Mouse (Mus musculus) intestine, postnatal 0 days (tissue): ENCODE data around the gene Sh3gl1. TPM values are rescaled to one million over a fixed set of nuclear protein-coding genes. Genes with fewer than 3 reads are reported as not detected.

Experiments used
- ATAC-seq: fragments of 200-750 bp; cut with Nextera tagmentation; 2 replicates; pipeline ENCODE4 v1.8.0; 2017; ENCODE audit warnings: mild to moderate bottlenecking, moderate TSS enrichment, moderate library complexity
- H3K27ac ChIP-seq: fragments of 300-500 bp; sonication (generic); 2 replicates; pipeline ENCODE4 v1.5.1; 2014; ENCODE audit warnings: mild to moderate bottlenecking, low read depth, low read length, moderate library complexity
- H3K27me3 ChIP-seq: fragments of 300-500 bp; sonication (generic); replicated peaks from 2 replicates; pipeline ENCODE4 v1.6.1; 2014; ENCODE audit warnings: low read length, mixed read lengths; ENCODE audit not compliant: control insufficient read depth, insufficient read depth
- H3K36me3 ChIP-seq: fragments of 300-500 bp; sonication (generic); 2 replicates; pipeline ENCODE4 v1.6.1; 2014; ENCODE audit warnings: mild to moderate bottlenecking, moderate library complexity; ENCODE audit not compliant: control insufficient read depth, insufficient read depth
- H3K4me1 ChIP-seq: fragments of 300-500 bp; sonication (generic); replicated peaks from 2 replicates; pipeline ENCODE4 v1.6.1; 2014; ENCODE audit warnings: antibody characterized with exemption, low read length, mixed read lengths; ENCODE audit not compliant: control insufficient read depth, insufficient read depth
- H3K4me2 ChIP-seq: fragments of 300-500 bp; sonication (generic); replicated peaks from 2 replicates; pipeline ENCODE4 v1.6.1; 2014; ENCODE audit warnings: low read depth, mild to moderate bottlenecking, moderate library complexity
- H3K4me3 ChIP-seq: fragments of 300-500 bp; sonication (generic); 2 replicates; pipeline ENCODE4 v1.5.1; 2014; ENCODE audit warnings: low read depth, low read length
- H3K9ac ChIP-seq: fragments of 300-500 bp; sonication (generic); 2 replicates; pipeline ENCODE4 v1.6.1; 2014; ENCODE audit warnings: mild to moderate bottlenecking, low read depth, low read length
- H3K9me3 ChIP-seq: fragments of 300-500 bp; sonication (generic); 2 replicates; pipeline ENCODE4 v1.6.1; 2016; ENCODE audit warnings: mixed run types; ENCODE audit not compliant: control insufficient read depth
- CTCF ChIP-seq: sonication (generic); IDR thresholded peaks from 2 replicates; pipeline ENCODE4 v1.5.1; 2016; ENCODE audit warnings: low read depth, mild to moderate bottlenecking, control low read depth, antibody characterized with exemption, moderate library complexity
- WGBS: fragments of 180-500 bp; shearing (Covaris S2); extraction: QIAGEN DNeasy Blood & Tissue Kit; methylation state at CpG from one replicate; pipeline ENCODE4 v1.1.7; 2014; 5-methylcytosine and 5-hydroxymethylcytosine counted together
- polyA plus RNA-seq: library from polyadenylated mRNA; unstranded; fragments of >200 nt; fragmentation: Nextera tagmentation; extraction: Ambion mirVana; gene quantifications from 2 replicates; pipeline ENCODE4 v1.2.1, GENCODE M21; 2015

Sh3gl1 gene
- polyA plus RNA-seq, 1 experiment from 2014 or later: 97.0 TPM

GRCm38 (mm10) chr17:56030919-56031318 is 5.5 kb downstream of the Sh3gl1 start:
- Histone ChIP-seq H3K9ac (no peak overlapping the region), H3K27me3 (no peaks in the 10 kb centered on the region), H3K36me3 (peaks cover 15% of the 10 kb centered on the region; the same call in 1 of the 2 replicates), H3K27ac (peak overlapping the region; percentile 24; the same call in 1 of the 2 replicates), H3K4me3 (no peak overlapping the region), H3K9me3 (no peaks in the 10 kb centered on the region), H3K4me1 (peaks cover 5% of the 10 kb centered on the region), H3K4me2 (no peak overlapping the region)
- WGBS: 56% methylated on average over 5 of the region's 5 CpGs
- peak; percentile 13; the same call in 1 of the 2 replicates for ATAC-seq
- peak; percentile 63 for TF ChIP-seq CTCF

DNA sequence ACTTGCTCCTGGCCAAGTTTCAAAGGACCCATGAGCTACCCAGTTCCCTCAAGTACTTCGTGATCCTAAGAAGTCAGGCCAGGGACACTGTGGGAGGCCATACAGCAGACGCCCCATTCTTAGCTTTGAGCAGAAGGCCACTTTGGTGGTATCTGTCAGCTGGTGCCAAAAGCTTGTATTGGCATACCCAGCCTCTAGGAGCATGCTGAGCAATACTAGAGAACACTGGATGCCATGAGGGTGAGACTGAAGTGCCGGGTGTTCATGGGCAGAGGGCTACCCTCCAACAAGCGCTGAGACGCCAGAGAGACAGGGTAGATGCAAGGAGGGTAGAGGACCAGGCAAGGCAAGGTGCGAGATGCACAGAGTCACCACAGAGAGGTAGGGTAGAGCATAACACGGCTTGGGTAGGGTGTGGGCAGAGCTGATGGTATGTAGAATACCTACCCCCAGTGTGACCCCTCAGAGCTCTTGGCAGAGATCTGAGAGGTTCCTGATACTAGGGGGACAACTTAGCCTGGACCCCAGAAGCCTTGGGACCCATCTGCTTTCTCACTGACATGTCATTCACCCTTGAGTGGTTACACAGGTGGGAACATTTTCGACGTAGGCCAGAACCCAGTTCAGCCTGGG is 6.1 kb downstream of the Sh3gl1 start:
- no peaks in the 10 kb centered on the region for H3K27me3 ChIP-seq
- H3K27ac ChIP-seq: peak overlapping the region; percentile 24; the same call in 1 of the 2 replicates
- peaks cover 5% of the 10 kb centered on the region for H3K4me1 ChIP-seq
- no peaks in the 10 kb centered on the region for H3K9me3 ChIP-seq
- H3K4me2 ChIP-seq: no peak overlapping the region
- no peak overlapping the region for H3K9ac ChIP-seq
- no peak overlapping the region for H3K4me3 ChIP-seq
- WGBS: 93% methylated on average over 9 of the region's 9 CpGs
- no peak for TF ChIP-seq CTCF
- no peak for ATAC-seq
- peaks cover 15% of the 10 kb centered on the region; the same call in 1 of the 2 replicates for H3K36me3 ChIP-seq

GRCm38 (mm10) chr17:56027801-56028441 is 8.5 kb downstream of the Sh3gl1 start:
- Histone ChIP-seq H3K4me1 (peaks cover 2% of the 10 kb centered on the region; the same call in 1 of the 2 replicates), H3K9me3 (no peaks in the 10 kb centered on the region), H3K27ac (no peak overlapping the region), H3K36me3 (peaks cover 10% of the 10 kb centered on the region; the same call in 1 of the 2 replicates), H3K27me3 (no peaks in the 10 kb centered on the region), H3K9ac (no peak overlapping the region), H3K4me2 (no peak overlapping the region), H3K4me3 (no peak overlapping the region)
- TF ChIP-seq CTCF: no peak
- WGBS: 88% methylated on average over 5 of the region's 5 CpGs
- ATAC-seq: no peak

DNA sequence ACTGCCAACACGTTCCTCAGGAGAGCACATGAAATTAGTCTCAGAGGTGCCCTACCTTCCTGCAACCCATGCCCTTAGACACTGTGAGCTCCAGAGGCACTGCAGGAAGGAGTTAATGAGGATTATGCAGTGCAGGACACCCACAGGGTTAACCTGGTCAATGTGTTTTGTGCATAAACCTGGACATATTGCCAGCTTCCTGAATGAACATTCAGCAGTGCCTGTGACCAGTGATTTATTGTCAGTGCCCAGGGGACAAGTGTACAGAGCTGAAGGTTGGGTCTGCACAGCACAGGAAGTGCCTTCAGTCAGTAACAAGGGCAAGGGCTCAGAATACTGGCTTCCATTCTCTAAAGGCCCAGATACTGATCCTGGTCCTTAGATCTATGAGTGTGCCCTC is 9.6 kb downstream of the Sh3gl1 start:
- Histone ChIP-seq H3K36me3 (peaks cover 10% of the 10 kb centered on the region; the same call in 1 of the 2 replicates), H3K9me3 (no peaks in the 10 kb centered on the region), H3K27ac (no peak overlapping the region), H3K4me3 (no peak overlapping the region), H3K4me1 (no peaks in the 10 kb centered on the region), H3K9ac (no peak overlapping the region), H3K4me2 (no peak overlapping the region), H3K27me3 (no peaks in the 10 kb centered on the region)
- 60% methylated on average over 1 of the region's 1 CpGs for WGBS
- ATAC-seq: no peak
- no peak for TF ChIP-seq CTCF

DNA sequence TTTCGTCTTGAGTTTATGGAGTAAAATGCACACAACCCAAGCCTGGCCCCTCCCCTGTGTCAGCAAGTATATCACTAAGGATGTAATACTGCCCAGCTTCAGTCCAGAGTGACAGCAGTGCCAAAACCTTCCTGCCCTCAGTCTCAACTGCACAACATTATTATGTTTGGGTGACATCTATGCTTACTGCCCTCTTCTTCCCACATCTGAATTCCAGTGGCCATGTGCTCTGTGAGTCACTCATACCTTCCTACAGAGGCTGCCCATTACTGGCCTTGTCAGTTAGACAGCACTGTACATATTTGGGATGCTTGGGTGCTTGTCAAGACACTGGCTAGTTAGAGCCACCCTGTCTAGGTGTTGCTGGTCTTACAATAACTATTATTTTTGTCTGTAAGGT is 10.1 kb downstream of the Sh3gl1 start:
- H3K36me3 ChIP-seq: peaks cover 10% of the 10 kb centered on the region; the same call in 1 of the 2 replicates
- H3K9me3 ChIP-seq: no peaks in the 10 kb centered on the region
- H3K9ac ChIP-seq: no peak overlapping the region
- no peak overlapping the region for H3K4me2 ChIP-seq
- no peaks in the 10 kb centered on the region for H3K27me3 ChIP-seq
- H3K4me1 ChIP-seq: no peaks in the 10 kb centered on the region
- TF ChIP-seq CTCF: no peak
- H3K27ac ChIP-seq: no peak overlapping the region; the same call in 1 of the 2 replicates
- ATAC-seq: no peak
- no peak overlapping the region for H3K4me3 ChIP-seq
- WGBS: 83% methylated on average over 1 of the region's 1 CpGs

DNA sequence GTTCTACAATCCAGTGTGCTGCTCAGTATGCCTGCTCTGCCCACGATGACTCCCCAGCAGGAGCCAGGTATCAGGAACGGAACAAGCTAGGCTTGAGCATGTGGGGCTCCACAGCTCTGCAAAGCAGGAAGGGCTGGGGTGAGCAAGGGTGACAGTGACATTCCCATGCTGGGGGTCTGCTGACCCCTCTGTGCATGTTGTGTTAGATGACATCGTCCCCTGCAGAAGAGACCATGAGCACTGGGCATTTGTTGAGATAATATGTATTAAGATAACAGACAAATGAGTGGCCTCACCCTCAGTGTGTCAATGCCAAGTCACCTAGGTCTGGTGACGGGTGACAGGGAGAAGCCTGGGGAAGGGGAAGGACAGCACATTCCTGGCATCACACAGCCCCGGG is 11.5 kb downstream of the Sh3gl1 start:
- Histone ChIP-seq H3K4me1 (no peaks in the 10 kb centered on the region), H3K9ac (no peak overlapping the region), H3K27ac (no peak overlapping the region), H3K4me2 (no peak overlapping the region), H3K36me3 (peaks cover 13% of the 10 kb centered on the region; the same call in 1 of the 2 replicates), H3K9me3 (no peaks in the 10 kb centered on the region), H3K27me3 (no peaks in the 10 kb centered on the region), H3K4me3 (no peak overlapping the region)
- no peak for TF ChIP-seq CTCF
- ATAC-seq: no peak
- WGBS: 60% methylated on average over 5 of the region's 5 CpGs
